Mouse (Mus musculus): ENCODE measurements around the gene Abcc4.

Abcc4 gene

GRCm38 (mm10) chr14:118705808-118706731, at the start of gene Abcc4:
Gene Abcc4, minus strand, starts transcription at chr14:118706219.
- peak; percentile 93 for DNase-seq

- no peak for DNase-seq
Measured at GRCm38 (mm10) chr14:118751193-118751753, 45.3 kb upstream of the Abcc4 start.

GRCm38 (mm10) chr14:118750505-118751192, 44.6 kb upstream of the Abcc4 start:
- no peak for DNase-seq

- no peak for DNase-seq
Measured at GRCm38 (mm10) chr14:118749715-118750114, 43.7 kb upstream of the Abcc4 start.

- no peak for DNase-seq
Measured at GRCm38 (mm10) chr14:118749068-118749467, 43.0 kb upstream of the Abcc4 start.

- no peak for DNase-seq
Measured at GRCm38 (mm10) chr14:118742862-118743261, 36.8 kb upstream of the Abcc4 start.

GRCm38 (mm10) chr14:118741780-118742179, 35.8 kb upstream of the Abcc4 start:
- peak in 1 of 2 experiments; percentile 19 for DNase-seq

GRCm38 (mm10) chr14:118737251-118737888, 31.4 kb upstream of the Abcc4 start:
- DNase-seq = no peak

GRCm38 (mm10) chr14:118735114-118735513, 29.1 kb upstream of the Abcc4 start:
- DNase-seq = no peak

- no peak for DNase-seq
Measured at GRCm38 (mm10) chr14:118733146-118733545, 27.1 kb upstream of the Abcc4 start.

GRCm38 (mm10) chr14:118730631-118731030, 24.6 kb upstream of the Abcc4 start:
- DNase-seq = no peak

- DNase-seq = no peak
Measured at GRCm38 (mm10) chr14:118725467-118725866, 19.4 kb upstream of the Abcc4 start.

GRCm38 (mm10) chr14:118723920-118724693, 18.1 kb upstream of the Abcc4 start:
- DNase-seq = no peak

GRCm38 (mm10) chr14:118719566-118720174, 13.7 kb upstream of the Abcc4 start:
- no peak for DNase-seq

GRCm38 (mm10) chr14:118718576-118718975, 12.6 kb upstream of the Abcc4 start:
- DNase-seq = peak; percentile 66 to 76

GRCm38 (mm10) chr14:118716372-118717312, 10.6 kb upstream of the Abcc4 start:
- DNase-seq = no peak

GRCm38 (mm10) chr14:118714720-118715119, 8.7 kb upstream of the Abcc4 start:
- no peak for DNase-seq

GRCm38 (mm10) chr14:118714320-118714719, 8.3 kb upstream of the Abcc4 start:
- DNase-seq = no peak

- no peak for DNase-seq
Measured at GRCm38 (mm10) chr14:118713869-118714268, 7.8 kb upstream of the Abcc4 start.

- peak; percentile 44 to 65 for DNase-seq
Measured at GRCm38 (mm10) chr14:118713408-118713807, 7.4 kb upstream of the Abcc4 start.

GRCm38 (mm10) chr14:118712889-118713288, 6.9 kb upstream of the Abcc4 start:
- DNase-seq = no peak

All from kidney, adult 8-10 months (tissue).